Mouse (Mus musculus): Measurements from ENCODE around the gene Hist1h2bj. TPM values are rescaled to one million over a fixed set of nuclear protein-coding genes. Genes with fewer than 3 reads are reported as not detected.
"Not testable (repeated sequence)": the region's sequence is repeated elsewhere in the genome, so short reads cannot be mapped to it uniquely, and the experiment has no call there.

Hist1h2bj gene
- polyA plus RNA-seq, 1 experiment from 2014 or later = 14.7 TPM

- under 1% methylated on average over 11 of the region's 11 CpGs for WGBS
- Histone ChIP-seq H3K4me1 (peaks cover 17% of the 10 kb centered on the region), H3K36me3 (no peaks in the 10 kb centered on the region), H3K27ac (replicated peaks) (peak overlapping the region; percentile 38), H3K27me3 (ENCODE audit: low read depth, poor library complexity, severe bottlenecking) (peaks cover 30% of the 10 kb centered on the region), H3K4me3 (peak overlapping the region; percentile 65), H3K9me3 (replicated peaks) (no peaks in the 10 kb centered on the region)
- DNase-seq (ENCODE audit: low spot score) = no peak
Observed at GRCm38 (mm10) chr13:22021581-22021980, 21.4 kb upstream of the Hist1h2bj start.

- Histone ChIP-seq H3K9me3 (replicated peaks) (no peaks in the 10 kb centered on the region), H3K27ac (replicated peaks) (no peak overlapping the region; the same call in 1 of the 2 replicates), H3K4me1 (peaks cover 17% of the 10 kb centered on the region), H3K4me3 (peak overlapping the region; percentile 65), H3K27me3 (ENCODE audit: low read depth, poor library complexity, severe bottlenecking) (peaks cover 29% of the 10 kb centered on the region), H3K36me3 (no peaks in the 10 kb centered on the region)
- WGBS = 0% methylated on average over 9 of the region's 9 CpGs
- DNase-seq (ENCODE audit: low spot score) = peak; percentile 83
Observed at GRCm38 (mm10) chr13:22022241-22022640, 20.8 kb upstream of the Hist1h2bj start.

GRCm38 (mm10) chr13:22026058-22027031 is 16.7 kb upstream of the Hist1h2bj start:
- Histone ChIP-seq H3K27ac (replicated peaks) (peak overlapping the region; percentile 79), H3K4me1 (peaks cover 24% of the 10 kb centered on the region), H3K9me3 (replicated peaks) (no peaks in the 10 kb centered on the region), H3K36me3 (no peaks in the 10 kb centered on the region), H3K27me3 (ENCODE audit: low read depth, poor library complexity, severe bottlenecking) (no peaks in the 10 kb centered on the region), H3K4me3 (peak overlapping the region; percentile 64)
- 1% methylated on average over 35 of the region's 35 CpGs for WGBS
- DNase-seq (ENCODE audit: low spot score) = peak; percentile 90

- under 1% methylated on average over 40 of the region's 40 CpGs for WGBS
- H3K4me3 ChIP-seq = peak overlapping the region; percentile 60
- peak; percentile 95 for DNase-seq (ENCODE audit: low spot score)
- H3K27me3 ChIP-seq (ENCODE audit: low read depth, poor library complexity, severe bottlenecking) = no peaks in the 10 kb centered on the region
- peaks cover 27% of the 10 kb centered on the region for H3K4me1 ChIP-seq
- H3K36me3 ChIP-seq = no peaks in the 10 kb centered on the region
- H3K9me3 ChIP-seq (replicated peaks) = no peaks in the 10 kb centered on the region
- peak overlapping the region; percentile 84 for H3K27ac ChIP-seq (replicated peaks)
Observed at GRCm38 (mm10) chr13:22028673-22029460, 14.1 kb upstream of the Hist1h2bj start.

- Histone ChIP-seq H3K4me1 (peaks cover 35% of the 10 kb centered on the region), H3K9me3 (replicated peaks) (no peaks in the 10 kb centered on the region), H3K27me3 (ENCODE audit: low read depth, poor library complexity, severe bottlenecking) (no peaks in the 10 kb centered on the region), H3K36me3 (no peaks in the 10 kb centered on the region), H3K4me3 (peak overlapping the region; percentile 60), H3K27ac (replicated peaks) (no peak overlapping the region)
- WGBS = 28% methylated on average over 8 of the region's 8 CpGs
- DNase-seq (ENCODE audit: low spot score) = peak; percentile 50
Observed at GRCm38 (mm10) chr13:22029928-22030327, 13.1 kb upstream of the Hist1h2bj start.

GRCm38 (mm10) chr13:22030493-22030892 is 12.5 kb upstream of the Hist1h2bj start:
- H3K36me3 ChIP-seq = no peaks in the 10 kb centered on the region
- H3K27me3 ChIP-seq (ENCODE audit: low read depth, poor library complexity, severe bottlenecking) = no peaks in the 10 kb centered on the region
- no peak for DNase-seq (ENCODE audit: low spot score)
- H3K9me3 ChIP-seq (replicated peaks) = no peaks in the 10 kb centered on the region
- peaks cover 35% of the 10 kb centered on the region for H3K4me1 ChIP-seq
- 20% methylated on average over 4 of the region's 4 CpGs for WGBS
- no peak overlapping the region for H3K27ac ChIP-seq (replicated peaks)
- H3K4me3 ChIP-seq = no peak overlapping the region

DNA sequence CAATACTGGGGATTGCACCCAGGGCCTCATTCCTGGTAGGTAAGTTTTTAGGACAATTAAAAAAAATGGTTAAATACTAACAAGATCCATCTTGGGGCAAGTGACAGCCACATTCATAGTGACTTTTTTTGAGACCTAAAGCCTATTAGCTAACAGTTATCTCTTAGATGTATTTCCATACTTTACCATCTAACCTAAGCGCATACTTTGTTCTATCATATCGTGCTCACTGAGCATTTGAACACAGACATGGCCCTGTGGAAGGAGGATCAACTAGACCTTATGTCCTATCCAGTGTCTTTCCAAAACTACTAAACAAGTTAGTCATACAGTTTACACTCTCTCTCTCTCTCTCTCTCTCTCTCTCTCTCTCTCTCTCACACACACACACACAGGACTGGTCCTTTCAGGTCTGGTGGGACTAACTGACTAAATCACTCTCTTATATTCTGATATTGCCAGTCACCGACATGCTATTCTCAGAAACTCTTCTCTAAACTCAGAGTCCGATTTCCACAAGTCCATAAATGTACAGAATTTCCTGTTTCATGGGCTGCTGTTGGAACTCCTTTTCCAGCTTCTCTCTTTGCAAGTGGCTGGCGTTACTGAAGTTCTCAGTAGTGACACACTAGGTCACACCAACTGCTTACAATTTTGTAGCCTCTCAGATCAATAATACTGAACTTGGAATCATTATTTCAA is 9.1 kb upstream of the Hist1h2bj start:
- Histone ChIP-seq H3K4me3 (peak overlapping the region; percentile 58), H3K27me3 (ENCODE audit: low read depth, poor library complexity, severe bottlenecking) (no peaks in the 10 kb centered on the region), H3K9me3 (replicated peaks) (no peaks in the 10 kb centered on the region), H3K36me3 (no peaks in the 10 kb centered on the region), H3K4me1 (peaks cover 35% of the 10 kb centered on the region), H3K27ac (replicated peaks) (peak overlapping the region; percentile 93)
- no peak for DNase-seq (ENCODE audit: low spot score)
- 63% methylated on average over 5 of the region's 5 CpGs for WGBS

- Histone ChIP-seq H3K36me3 (no peaks in the 10 kb centered on the region), H3K27me3 (ENCODE audit: low read depth, poor library complexity, severe bottlenecking) (no peaks in the 10 kb centered on the region), H3K4me3 (peak overlapping the region; percentile 58), H3K9me3 (replicated peaks) (no peaks in the 10 kb centered on the region), H3K27ac (replicated peaks) (peak overlapping the region; percentile 93), H3K4me1 (peaks cover 32% of the 10 kb centered on the region)
- WGBS = under 1% methylated on average over 14 of the region's 14 CpGs
- DNase-seq (ENCODE audit: low spot score) = peak; percentile 57
Observed at GRCm38 (mm10) chr13:22034443-22035266, 8.4 kb upstream of the Hist1h2bj start.

- Histone ChIP-seq H3K4me3 (peak within 1 kb of the TSS; percentile 58), H3K27ac (replicated peaks) (peak within 1 kb of the TSS; percentile 95), H3K4me1 (peaks cover 39% of the 10 kb centered on the region)
- H3K27me3 ChIP-seq (ENCODE audit: low read depth, poor library complexity, severe bottlenecking); H3K36me3 ChIP-seq; H3K9me3 ChIP-seq (replicated peaks): not testable (repeated sequence)
- DNase-seq (ENCODE audit: low spot score) = peak; percentile 87
- 1% methylated on average over 28 of the region's 69 CpGs for WGBS
Observed at GRCm38 (mm10) chr13:22035267-22036148, 7.5 kb upstream of the Hist1h2bj start, which contains the start of the genes Hist1h2ah and Hist1h2bk. TSS of gene Hist1h2ah (minus strand) at chr13:22035568. TSS of gene Hist1h2bk (plus strand) at chr13:22035870.

- Histone ChIP-seq H3K36me3 (no peaks in the 10 kb centered on the region), H3K9me3 (replicated peaks) (no peaks in the 10 kb centered on the region), H3K27me3 (ENCODE audit: low read depth, poor library complexity, severe bottlenecking) (no peaks in the 10 kb centered on the region), H3K4me3 (peak overlapping the region; percentile 54), H3K27ac (replicated peaks) (peak overlapping the region; percentile 95), H3K4me1 (peaks cover 43% of the 10 kb centered on the region)
- 3% methylated on average over 23 of the region's 23 CpGs for WGBS
- peak; percentile 56 for DNase-seq (ENCODE audit: low spot score)
Observed at GRCm38 (mm10) chr13:22036149-22036956, 6.7 kb upstream of the Hist1h2bj start.

All from midbrain, embryonic 10.5 days (tissue).